Mouse (Mus musculus) left cerebral cortex, adult 2 months (tissue): ENCODE data around the gene Fsip1. TPM values are rescaled to one million over a fixed set of nuclear protein-coding genes. Genes with fewer than 3 reads are reported as not detected.
A peak's percentile ranks its signal among the peaks of the same experiment; 100 is the strongest.

ENCODE experiments used
- DNase-seq, 2 experiments: peaks; one replicate each; pipeline ENCODE4 v3.0.0; 2021 to 2022; ENCODE audit warnings: low spot score in 2 of 2, mixed read lengths in 1 of 2; ENCODE audit errors: extremely low spot score in 1 of 2
- H3K27ac ChIP-seq: fragments of 200-600 bp; 2 replicates; pipeline ENCODE4 v1.8.1; 2022
- H3K4me3 ChIP-seq: fragments of 200-600 bp; 2 replicates; pipeline ENCODE4 v1.8.1; 2022
- CTCF ChIP-seq: fragments of 200-600 bp; IDR thresholded peaks from 2 replicates; pipeline ENCODE4 v1.8.1; 2022; ENCODE audit warnings: antibody characterized with exemption, mild to moderate bottlenecking, moderate library complexity
- intact Hi-C: fragments of 180-260 bp; cut with DNase I; formaldehyde crosslinking; loops from one replicate; pipeline ENCODE4 v1.15.1; 2025
- total RNA-seq, 2 experiments: library from RNA; stranded (reverse); gene quantifications; 2 replicates each; pipeline ENCODE4 v1.2.3; 2021

The Fsip1 gene
- total RNA-seq, 2 experiments from 2014 or later: 0.45 to 0.58 TPM

GRCm38 (mm10) chr2:118118045-118118444, 138.7 kb downstream of the Fsip1 start:
- no peak for DNase-seq
- H3K27ac ChIP-seq: no peak overlapping the region
- intact Hi-C loops: loop anchor here (10.0 kb wide), 2 partner anchors 663 to 853 kb away; no protein-coding TSS in a partner anchor
- TF ChIP-seq CTCF: no peak
- H3K4me3 ChIP-seq: no peak overlapping the region

DNA sequence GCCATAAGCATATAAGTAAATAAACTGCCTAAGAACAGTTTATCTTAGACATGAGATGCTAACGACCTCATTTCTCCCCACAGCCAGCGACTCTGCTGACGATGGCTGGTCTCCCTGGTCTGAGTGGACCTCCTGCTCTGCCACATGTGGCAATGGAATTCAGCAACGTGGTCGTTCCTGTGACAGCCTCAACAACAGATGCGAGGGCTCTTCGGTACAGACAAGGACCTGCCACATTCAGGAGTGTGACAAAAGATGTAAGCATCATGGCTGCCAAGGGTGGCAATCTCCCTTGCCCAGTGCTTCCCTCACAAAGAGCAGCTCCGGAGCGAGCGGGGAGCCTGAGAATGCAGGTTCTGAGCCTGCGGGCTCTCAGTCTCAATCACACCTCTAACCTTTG, 139.4 kb downstream of the Fsip1 start:
- no peak overlapping the region for H3K27ac ChIP-seq
- no peak overlapping the region for H3K4me3 ChIP-seq
- intact Hi-C loops: loop anchor here (10.0 kb wide), 2 partner anchors 663 to 853 kb away; no protein-coding TSS in a partner anchor
- no peak for TF ChIP-seq CTCF
- no peak for DNase-seq

- intact Hi-C loops: loop anchor here (10.0 kb wide), 2 partner anchors 662 to 852 kb away; no protein-coding TSS in a partner anchor
- no peak for DNase-seq
- Histone ChIP-seq H3K27ac (no peak overlapping the region), H3K4me3 (no peak overlapping the region)
- TF ChIP-seq CTCF: no peak
These were observed 139.9 kb downstream of the Fsip1 start for GRCm38 (mm10) chr2:118116754-118117290.

GRCm38 (mm10) chr2:118116180-118116579, 140.6 kb downstream of the Fsip1 start:
- H3K27ac ChIP-seq: no peak overlapping the region
- TF ChIP-seq CTCF: no peak
- intact Hi-C loops: loop anchor here (10.0 kb wide), 2 partner anchors 661 to 851 kb away; no protein-coding TSS in a partner anchor
- DNase-seq: no peak
- H3K4me3 ChIP-seq: no peak overlapping the region

GRCm38 (mm10) chr2:118115647-118116046, 141.1 kb downstream of the Fsip1 start:
- no peak for TF ChIP-seq CTCF
- Histone ChIP-seq H3K27ac (no peak overlapping the region), H3K4me3 (no peak overlapping the region)
- intact Hi-C loops: loop anchor here (10.0 kb wide), 2 partner anchors 661 to 851 kb away; no protein-coding TSS in a partner anchor
- no peak for DNase-seq

DNA sequence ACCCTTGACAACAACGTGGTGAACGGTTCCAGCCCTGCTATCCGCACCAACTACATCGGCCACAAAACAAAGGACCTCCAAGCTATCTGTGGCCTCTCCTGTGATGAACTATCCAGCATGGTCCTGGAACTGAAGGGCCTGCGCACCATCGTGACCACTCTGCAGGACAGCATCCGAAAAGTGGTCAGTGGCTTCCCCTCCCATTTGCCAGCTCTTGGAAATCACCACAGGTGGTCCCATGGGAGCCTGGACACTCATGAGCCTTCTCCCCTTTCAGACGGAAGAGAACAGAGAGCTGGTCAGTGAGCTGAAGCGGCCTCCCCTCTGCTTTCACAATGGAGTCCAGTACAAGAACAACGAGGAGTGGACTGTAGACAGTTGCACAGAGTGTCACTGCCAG, 142.1 kb downstream of the Fsip1 start:
- no peak overlapping the region for H3K27ac ChIP-seq
- H3K4me3 ChIP-seq: no peak overlapping the region
- TF ChIP-seq CTCF: no peak
- intact Hi-C loops: loop anchor here (5.0 to 10.0 kb wide), 4 partner anchors 197 to 850 kb away; no protein-coding TSS in a partner anchor
- DNase-seq: no peak

- no peak overlapping the region for H3K4me3 ChIP-seq
- no peak overlapping the region for H3K27ac ChIP-seq
- intact Hi-C loops: loop anchor here (5.0 to 10.0 kb wide), 4 partner anchors 197 to 849 kb away; no protein-coding TSS in a partner anchor
- peak; percentile 21 for TF ChIP-seq CTCF
- no peak for DNase-seq
These were observed 142.8 kb downstream of the Fsip1 start for GRCm38 (mm10) chr2:118113808-118114524.

DNA sequence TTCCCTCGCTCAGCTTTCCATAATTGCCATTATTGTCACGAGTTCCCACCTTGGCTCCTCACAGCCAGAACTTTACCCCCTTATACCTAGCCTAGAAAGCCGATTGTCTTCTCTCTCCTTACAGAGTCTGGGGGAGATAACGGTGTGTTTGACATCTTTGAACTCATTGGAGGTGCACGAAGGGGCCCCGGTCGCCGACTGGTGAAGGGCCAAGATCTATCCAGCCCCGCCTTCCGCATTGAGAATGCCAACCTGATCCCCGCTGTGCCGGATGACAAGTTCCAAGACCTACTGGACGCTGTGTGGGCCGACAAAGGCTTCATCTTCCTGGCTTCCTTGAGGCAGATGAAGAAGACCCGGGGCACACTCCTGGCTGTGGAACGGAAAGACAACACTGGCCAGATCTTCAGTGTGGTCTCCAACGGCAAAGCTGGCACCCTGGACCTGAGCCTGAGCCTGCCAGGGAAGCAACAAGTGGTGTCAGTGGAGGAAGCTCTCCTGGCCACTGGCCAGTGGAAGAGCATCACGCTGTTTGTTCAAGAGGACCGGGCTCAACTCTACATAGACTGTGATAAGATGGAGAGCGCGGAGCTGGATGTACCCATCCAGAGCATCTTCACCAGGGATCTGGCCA, 143.8 kb downstream of the Fsip1 start:
- no peak overlapping the region for H3K4me3 ChIP-seq
- intact Hi-C loops: loop anchor here (5.0 to 10.0 kb wide), 4 partner anchors 196 to 848 kb away; no protein-coding TSS in a partner anchor

GRCm38 (mm10) chr2:118112438-118112837, 144.3 kb downstream of the Fsip1 start:
- DNase-seq: no peak
- intact Hi-C loops: loop anchor here (5.0 to 10.0 kb wide), 4 partner anchors 195 to 848 kb away; no protein-coding TSS in a partner anchor

More for the DNA sequence above, 143.8 kb downstream of the Fsip1 start:
- no peak for TF ChIP-seq CTCF
- H3K27ac ChIP-seq: no peak overlapping the region
- DNase-seq: no peak

DNA sequence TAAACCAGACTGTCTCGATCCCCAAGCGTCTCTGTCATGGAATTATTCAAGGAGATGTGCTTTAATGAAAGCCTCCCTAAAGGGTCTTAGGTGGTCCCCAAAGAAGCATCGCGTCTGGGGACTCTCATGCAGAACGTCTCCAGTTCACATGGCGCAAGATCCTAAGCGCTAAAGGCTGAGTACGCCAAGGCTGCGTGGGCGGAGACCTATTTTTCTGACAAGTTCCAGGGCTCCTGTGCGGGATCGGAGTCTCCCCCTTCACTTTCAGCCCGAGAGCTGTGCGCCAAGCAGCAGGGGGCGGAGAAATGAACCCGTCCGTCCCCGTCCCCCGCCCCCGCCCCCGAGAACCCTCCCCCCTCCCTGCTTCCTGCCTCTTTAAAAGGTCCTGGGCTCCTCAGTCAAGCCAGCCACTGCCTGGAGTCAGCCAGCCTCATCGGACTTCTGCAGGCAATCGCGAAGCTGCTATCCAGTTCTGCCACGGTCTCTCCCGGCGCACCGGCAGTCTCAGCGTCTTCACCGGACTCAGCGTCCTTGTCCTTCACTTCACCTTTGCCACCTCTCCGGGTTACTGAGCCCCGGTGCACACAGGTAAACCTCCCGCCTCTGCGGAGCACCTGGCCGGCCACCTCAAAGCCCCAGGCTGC, 145.2 kb downstream of the Fsip1 start, which contains the start of gene Thbs1:
Gene Thbs1, plus strand, starts transcription at position 389 of the 644 bp plus-strand sequence.
- peak within 1 kb of the TSS; percentile 42 for H3K4me3 ChIP-seq
- intact Hi-C loops: loop anchor here (1.0 to 10.0 kb wide), 6 partner anchors 129 to 847 kb away; no protein-coding TSS in a partner anchor
- peak; percentile 54 to 67 for DNase-seq
- peak within 1 kb of the TSS; percentile 21; the same call in 1 of the 2 replicates for H3K27ac ChIP-seq
- no peak for TF ChIP-seq CTCF

More at GRCm38 (mm10) chr2:118112438-118112837, 144.3 kb downstream of the Fsip1 start:
- no peak overlapping the region for H3K27ac ChIP-seq
- TF ChIP-seq CTCF: no peak
- no peak overlapping the region for H3K4me3 ChIP-seq

- DNase-seq: peak; percentile 85 to 87
- peak overlapping the region; percentile 42 for H3K4me3 ChIP-seq
- TF ChIP-seq CTCF: peak; percentile 88
- H3K27ac ChIP-seq: peak overlapping the region; percentile 21; the same call in 1 of the 2 replicates
- intact Hi-C loops: loop anchor here (1.0 to 10.0 kb wide), 6 partner anchors 130 to 846 kb away; no protein-coding TSS in a partner anchor
These were observed 145.7 kb downstream of the Fsip1 start for GRCm38 (mm10) chr2:118111116-118111487.
